In genomic region chr11:22008817-22009216, GRCm38 (mm10) we compare ENCODE assay signal across 14 mouse cellular contexts. TPM values are rescaled to one million over a fixed set of nuclear protein-coding genes. Genes with fewer than 3 reads are reported as not detected.
DNase-seq lines count a peak whose midpoint lies in the region; ATAC-seq lines count a peak whose summit lies in the region.
"Had no signal": no experiment of that assay in that cellular context is flagged by ENCODE, and none has a peak within 500 bp of the region (broad histone marks: within the 10 kb centered on the region; RNA-seq: fewer than 3 reads in every experiment).

No protein-coding gene starts in this region.

- H3K27me3 ChIP-seq in heart, embryonic 10.5 days (ENCODE audit: insufficient read depth, poor library complexity, severe bottlenecking): peaks cover 44% of the 10 kb centered on the region
- H3K27me3 ChIP-seq in embryonic facial prominence, embryonic 14.5 days (replicated peaks; ENCODE audit: control insufficient read depth, insufficient read depth, low read length): peaks cover 53% of the 10 kb centered on the region
- peaks cover 83% of the 10 kb centered on the region for H3K27me3 ChIP-seq in hindbrain, embryonic 14.5 days (ENCODE audit: control insufficient read depth, insufficient read depth, low read length)

- H3K4me3 ChIP-seq in heart, embryonic 10.5 days: peak overlapping the region; percentile 51
- peak overlapping the region; percentile 19; the same call in 1 of the 2 replicates for H3K4me3 ChIP-seq in embryonic facial prominence, embryonic 14.5 days (ENCODE audit: low read depth, low read length)
- no peak overlapping the region for H3K4me3 ChIP-seq in hindbrain, embryonic 14.5 days (replicated peaks; ENCODE audit: low read length)
- H3K4me3 ChIP-seq: liver, embryonic 13.5 days had no signal

- no peak overlapping the region for H3K9ac ChIP-seq in embryonic facial prominence, embryonic 14.5 days (ENCODE audit: low read depth, low read length)
- H3K9ac ChIP-seq in hindbrain, embryonic 14.5 days: no peak overlapping the region
- H3K9ac ChIP-seq: liver, embryonic 13.5 days had no signal

- no peak overlapping the region for H3K27ac ChIP-seq in heart, embryonic 10.5 days
- no peak overlapping the region for H3K27ac ChIP-seq in embryonic facial prominence, embryonic 14.5 days (replicated peaks; ENCODE audit: low read depth, low read length)
- H3K27ac ChIP-seq in hindbrain, embryonic 14.5 days: no peak overlapping the region
- H3K27ac ChIP-seq: liver, embryonic 13.5 days had no signal

- H3K9me3 ChIP-seq in heart, embryonic 10.5 days: no peaks in the 10 kb centered on the region
- H3K9me3 ChIP-seq in embryonic facial prominence, embryonic 14.5 days (ENCODE audit: control insufficient read depth, low read length): no peaks in the 10 kb centered on the region
- no peaks in the 10 kb centered on the region for H3K9me3 ChIP-seq in hindbrain, embryonic 14.5 days (ENCODE audit: control insufficient read depth, low read length)
- H3K9me3 ChIP-seq: liver, embryonic 13.5 days had no signal

- H3K36me3 ChIP-seq in heart, embryonic 10.5 days: no peaks in the 10 kb centered on the region
- H3K36me3 ChIP-seq in embryonic facial prominence, embryonic 14.5 days (ENCODE audit: control insufficient read depth, insufficient read depth, low read length): no peaks in the 10 kb centered on the region
- peaks cover 5% of the 10 kb centered on the region for H3K36me3 ChIP-seq in hindbrain, embryonic 14.5 days (replicated peaks; ENCODE audit: control insufficient read depth, insufficient read depth)
- H3K36me3 ChIP-seq: liver, embryonic 13.5 days had no signal

- 6% methylated on average over 2 of the region's 2 CpGs for WGBS in heart, embryonic 10.5 days
- 27% methylated on average over 2 of the region's 2 CpGs for WGBS in embryonic facial prominence, embryonic 14.5 days
- WGBS in hindbrain, embryonic 14.5 days: 21% methylated on average over 2 of the region's 2 CpGs

- DNase-seq in heart, embryonic 10.5 days (ENCODE audit: low spot score): no peak
- no peak for DNase-seq in heart, adult 8-10 months (ENCODE audit: low spot score)
- peak; percentile 72 for DNase-seq in 3T3-L1 (ENCODE audit: low read depth, low spot score)
- DNase-seq in embryonic facial prominence, embryonic 14.5 days (ENCODE audit: low spot score): no peak
- DNase-seq in hindbrain, embryonic 14.5 days (ENCODE audit: low spot score): no peak
- DNase-seq in cerebellum, adult 11 months: no peak
- no peak for DNase-seq in adipocyte (ENCODE audit: low spot score)
- no peak for DNase-seq in right cerebral cortex, adult 18-20 months
- DNase-seq: kidney, postnatal 14 days; liver, embryonic 13.5 days had no signal

- ATAC-seq in embryonic facial prominence, embryonic 14.5 days (ENCODE audit: low read depth): no peak
- ATAC-seq in hindbrain, embryonic 14.5 days (ENCODE audit: low FRiP score): no peak
- ATAC-seq: inflammation-experienced regulatory T-cells, adult 6 months had no signal

- H3K4me2 ChIP-seq in embryonic facial prominence, embryonic 14.5 days (ENCODE audit: low read depth, low read length): peak overlapping the region; percentile 41
- H3K4me2 ChIP-seq in hindbrain, embryonic 14.5 days (replicated peaks): peak overlapping the region; percentile 34

- peaks cover 28% of the 10 kb centered on the region for H3K4me1 ChIP-seq in heart, embryonic 10.5 days
- 0 out of 2 replicates have a peak, but pooled peaks cover 3% of the 10 kb centered on the region for H3K4me1 ChIP-seq in embryonic facial prominence, embryonic 14.5 days (ENCODE audit: control insufficient read depth, insufficient read depth, low read length)
- peaks cover 4% of the 10 kb centered on the region; the same call in 1 of the 2 replicates for H3K4me1 ChIP-seq in hindbrain, embryonic 14.5 days (replicated peaks; ENCODE audit: control insufficient read depth, insufficient read depth, low read length)

RNA-seq across cellular contexts. Expression of gene Otx1, which starts 6.1 kb away (rescaled TPM):
- 0.12 and 0.33 TPM in 2 replicates for polyA plus RNA-seq in heart, embryonic 10.5 days (2016; fragmentation: Nextera tagmentation; extraction: Ambion mirVana)
- total RNA-seq in heart, adult 8-10 months (2022): not detected
- 2.8 TPM in 2 replicates for polyA plus RNA-seq in embryonic facial prominence, embryonic 14.5 days (2014; fragmentation: Nextera tagmentation; extraction: Ambion mirVana)
- polyA plus RNA-seq in hindbrain, embryonic 14.5 days (2014; fragmentation: Nextera tagmentation; extraction: Ambion mirVana): 0.37 and 1.6 TPM in 2 replicates
- total RNA-seq: gastrocnemius, postnatal 4 days; megakaryocyte progenitor cell, adult 5-6 weeks; MEL had no signal
- polyA plus RNA-seq: inflammation-experienced regulatory T-cells, adult 6 months; liver, embryonic 13.5 days had no signal
